14 mouse cellular contexts compared by ENCODE assay signal in genomic region chr2:166676933-166677332, GRCm38 (mm10). TPM values are rescaled to one million over a fixed set of nuclear protein-coding genes. Genes with fewer than 3 reads are reported as not detected.
DNase-seq lines count a peak whose midpoint lies in the region; ATAC-seq and TF ChIP-seq lines count a peak whose summit lies in the region.
"Had no signal": no experiment of that assay in that cellular context is flagged by ENCODE, and none has a peak within 500 bp of the region (broad histone marks: within the 10 kb centered on the region; RNA-seq: fewer than 3 reads in every experiment).

No protein-coding gene starts in this region.

- H3K27ac ChIP-seq in gastrocnemius, adult 2 months, result peak overlapping the region; percentile 53; the same call in 1 of the 2 replicates
- H3K27ac ChIP-seq in hindbrain, embryonic 13.5 days, result peak overlapping the region; percentile 73

- TF ChIP-seq CTCF in gastrocnemius, adult 2 months (IDR thresholded peaks at IDR 0.05), result no peak

- H3K4me1 ChIP-seq in hindbrain, embryonic 13.5 days (replicated peaks), result peaks cover 71% of the 10 kb centered on the region

- H3K9ac ChIP-seq in hindbrain, embryonic 13.5 days, result no peak overlapping the region

- H3K4me2 ChIP-seq in hindbrain, embryonic 13.5 days, result no peak overlapping the region
- H3K4me2 ChIP-seq: heart, embryonic 11.5 days had no signal

- no peaks in the 10 kb centered on the region for H3K27me3 ChIP-seq in hindbrain, embryonic 13.5 days
- H3K27me3 ChIP-seq: CH12.LX had no signal

- H3K9me3 ChIP-seq in hindbrain, embryonic 13.5 days, result no peaks in the 10 kb centered on the region
- H3K9me3 ChIP-seq: megakaryocyte, embryonic 14.5 days had no signal

- intact Hi-C loops in gastrocnemius, adult 2 months (cut with DNase I), result no loop called here
- intact Hi-C loops in gastrocnemius, postnatal 14 days (cut with DNase I; ENCODE audit: low total_unique reads), result no loop called here

- DNase-seq in gastrocnemius, adult 2 months, result peak; percentile 41
- DNase-seq in gastrocnemius, postnatal 14 days, result no peak
- DNase-seq in 3134 (ENCODE audit: extremely low read depth, insufficient read length, low spot score), result peak; percentile 79
- peak; percentile 33 for DNase-seq in adrenal gland, postnatal 25 days
- DNase-seq in thymus, postnatal 36 days, result no peak
- no peak for DNase-seq in heart, adult 9 months (ENCODE audit: low spot score in 2 of 2)
- no peak for DNase-seq in heart, postnatal 4 days
- DNase-seq: kidney, postnatal 14 days; liver; thymus, postnatal 25 days had no signal

- no peak for ATAC-seq in hindbrain, embryonic 13.5 days (ENCODE audit: low FRiP score)

- WGBS in hindbrain, embryonic 13.5 days, result 73% methylated on average over 11 of the region's 11 CpGs

- H3K4me3 ChIP-seq in gastrocnemius, adult 2 months, result no peak overlapping the region
- no peak overlapping the region for H3K4me3 ChIP-seq in hindbrain, embryonic 13.5 days

- no peaks in the 10 kb centered on the region for H3K36me3 ChIP-seq in hindbrain, embryonic 13.5 days

RNA-seq across cellular contexts. Expression of gene Prex1, which starts 36.7 kb away (rescaled TPM):
- 1 to 10 TPM; 3.0 to 5.2 TPM for total RNA-seq in gastrocnemius, adult 2 months (2021)
- total RNA-seq in gastrocnemius, postnatal 14 days (2021), result 10 to 100 TPM in 1 of 2 experiments, 1 to 10 TPM in 1; 7.4 to 11.5 TPM
- total RNA-seq in adrenal gland, postnatal 25 days (2021), result 14.0 and 14.1 TPM in 2 replicates
- 24.7 and 29.7 TPM in 2 replicates for polyA plus RNA-seq in hindbrain, embryonic 13.5 days (2015; fragmentation: Nextera tagmentation; extraction: Ambion mirVana)
- 10 to 100 TPM; 13.8 to 14.8 TPM for total RNA-seq in heart, postnatal 4 days (2021)

Comparison
In these comparisons a context has a peak if more than half of its experiments do, and no peak if none do; other contexts are left out.
1. DNase-seq: peak in gastrocnemius, adult 2 months (single experiment), 3134 (single experiment) and adrenal gland, postnatal 25 days (single experiment); none in gastrocnemius, postnatal 14 days (single experiment), thymus, postnatal 36 days (0 of 2), heart, adult 9 months (0 of 2) and heart, postnatal 4 days (single experiment).